Mouse (Mus musculus) erythroblast, embryonic 14.5 days (primary cell): ENCODE results near the gene Ppif.

Source experiments
- GATA1 ChIP-seq: IDR thresholded peaks from 2 replicates; pipeline ENCODE4 v1.6.1; 2012; ENCODE audit warnings: low read length, inconsistent platforms, mixed read lengths
- TAL1 ChIP-seq: IDR thresholded peaks from 3 replicates; pipeline ENCODE4 v1.6.1; 2012; ENCODE audit warnings: low read length, inconsistent platforms, mixed read lengths

DNA sequence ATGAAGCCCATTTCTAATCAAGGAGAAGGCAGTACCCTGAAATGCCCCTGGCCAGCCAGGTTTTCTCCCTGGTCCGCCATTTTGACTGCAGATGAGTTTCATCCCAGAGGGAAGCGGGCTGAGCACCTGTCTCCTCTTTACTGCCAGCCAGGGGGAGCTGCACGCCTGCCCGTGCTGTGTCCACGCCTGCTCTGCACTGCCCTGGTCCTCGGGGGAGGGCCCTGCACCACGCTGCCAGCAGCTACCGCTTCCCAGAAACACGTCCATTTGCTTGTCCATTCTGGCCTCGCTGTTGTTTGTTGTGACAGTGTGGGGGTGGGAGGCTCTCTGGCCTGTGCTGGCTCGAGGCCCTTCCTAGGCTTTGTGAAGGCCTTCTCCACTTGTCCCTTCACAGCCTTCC, 33.3 kb upstream of the Ppif start:
- no peak for TF ChIP-seq GATA1
- no peak for TF ChIP-seq TAL1
